Mouse (Mus musculus) spleen, adult 2 months (tissue): ENCODE measurements around the gene Smim4.

Source experiments
- CTCF ChIP-seq: fragments of 200-500 bp; IDR thresholded peaks from 2 replicates; pipeline ENCODE4 v1.5.1; 2011; ENCODE audit warnings: mild to moderate bottlenecking, inconsistent platforms; ENCODE audit not compliant: insufficient read depth, insufficient read length, insufficient replicate concordance; ENCODE audit errors: extremely low read depth
- POLR2A ChIP-seq: fragments of 200-500 bp; IDR thresholded peaks from 2 replicates; pipeline ENCODE4 v1.6.1; 2011; ENCODE audit warnings: low read depth, low read length, inconsistent platforms

GRCm38 (mm10) chr14:31177715-31178114 is 49.0 kb upstream of the Smim4 start:
- TF ChIP-seq CTCF (no peak), POLR2A (no peak)
